Comparison of ENCODE assay signal across 20 mouse cellular contexts in genomic region chr3:148537669-148538271, GRCm38 (mm10).
DNase-seq lines count a peak whose midpoint lies in the region; ATAC-seq and TF ChIP-seq lines count a peak whose summit lies in the region.
"Had no signal": no experiment of that assay in that cellular context is flagged by ENCODE, and none has a peak within 500 bp of the region (broad histone marks: within the 10 kb centered on the region; RNA-seq: fewer than 3 reads in every experiment).

No protein-coding gene starts in this region.

- H3K36me3 ChIP-seq in forebrain, embryonic 13.5 days (ENCODE audit: poor library complexity, severe bottlenecking): no peaks in the 10 kb centered on the region
- H3K36me3 ChIP-seq in forebrain, postnatal 0 days (ENCODE audit: insufficient read depth): no peaks in the 10 kb centered on the region
- no peaks in the 10 kb centered on the region for H3K36me3 ChIP-seq in midbrain, embryonic 13.5 days
- H3K36me3 ChIP-seq: hindbrain, embryonic 12.5 days; hindbrain, embryonic 15.5 days had no signal

- no peak for TF ChIP-seq POLR2A in brain, embryonic 14.5 days (IDR thresholded peaks at IDR 0.05; ENCODE audit: borderline replicate concordance, extremely low read depth, insufficient read depth, insufficient read length, poor library complexity, severe bottlenecking)

- no peaks in the 10 kb centered on the region for H3K9me3 ChIP-seq in forebrain, embryonic 13.5 days (replicated peaks)
- no peaks in the 10 kb centered on the region for H3K9me3 ChIP-seq in forebrain, postnatal 0 days (ENCODE audit: low read length)
- no peaks in the 10 kb centered on the region for H3K9me3 ChIP-seq in midbrain, embryonic 13.5 days
- H3K9me3 ChIP-seq: hindbrain, embryonic 12.5 days; hindbrain, embryonic 15.5 days had no signal

- DNase-seq in forebrain, postnatal 0 days: no peak
- DNase-seq in heart, adult 11 months: peak; percentile 39
- no peak for DNase-seq in heart, adult 9 months (ENCODE audit: low spot score in 2 of 2)
- DNase-seq in brain, embryonic 14.5 days (ENCODE audit: low read depth): peak; percentile 53
- DNase-seq in urinary bladder, postnatal 4 days (ENCODE audit: low spot score in 2 of 2): no peak
- DNase-seq: adrenal gland, adult 2 months; adrenal gland, postnatal 14 days; B cell, adult 2 months; cerebellum, adult 18-20 months; cerebellum, adult 9-10 months; cerebellum, postnatal 14 days; gastrocnemius, postnatal 25 days; heart, adult 2 months had no signal

- peaks cover 7% of the 10 kb centered on the region for H3K4me1 ChIP-seq in forebrain, embryonic 13.5 days
- no peaks in the 10 kb centered on the region for H3K4me1 ChIP-seq in forebrain, postnatal 0 days (ENCODE audit: insufficient read depth)
- H3K4me1 ChIP-seq in midbrain, embryonic 13.5 days (replicated peaks): peaks cover 7% of the 10 kb centered on the region
- H3K4me1 ChIP-seq: hindbrain, embryonic 12.5 days; hindbrain, embryonic 15.5 days had no signal

- 18% methylated on average over 4 of the region's 4 CpGs for WGBS in forebrain, embryonic 13.5 days
- WGBS in forebrain, postnatal 0 days: 12% methylated on average over 4 of the region's 4 CpGs
- 25% methylated on average over 4 of the region's 4 CpGs for WGBS in midbrain, embryonic 13.5 days

- H3K27me3 ChIP-seq in forebrain, embryonic 13.5 days: no peaks in the 10 kb centered on the region
- no peaks in the 10 kb centered on the region for H3K27me3 ChIP-seq in forebrain, postnatal 0 days (ENCODE audit: insufficient read depth, low read length)
- H3K27me3 ChIP-seq in midbrain, embryonic 13.5 days: no peaks in the 10 kb centered on the region
- H3K27me3 ChIP-seq: hindbrain, embryonic 12.5 days; hindbrain, embryonic 15.5 days had no signal

- no peak for TF ChIP-seq CTCF in forebrain, postnatal 0 days (IDR thresholded peaks at IDR 0.05; ENCODE audit: low read depth)
- no peak for TF ChIP-seq CTCF in brain, embryonic 14.5 days (IDR thresholded peaks at IDR 0.05; ENCODE audit: borderline replicate concordance, extremely low read depth, insufficient read depth, insufficient read length)

- H3K27ac ChIP-seq in forebrain, embryonic 13.5 days: no peak overlapping the region
- no peak overlapping the region for H3K27ac ChIP-seq in forebrain, postnatal 0 days (ENCODE audit: low read depth, low read length)
- H3K27ac ChIP-seq in midbrain, embryonic 13.5 days: no peak overlapping the region
- H3K27ac ChIP-seq: heart, adult 2 months; hindbrain, embryonic 12.5 days; hindbrain, embryonic 15.5 days had no signal

- no peak overlapping the region for H3K4me3 ChIP-seq in forebrain, embryonic 13.5 days
- no peak overlapping the region for H3K4me3 ChIP-seq in forebrain, postnatal 0 days (ENCODE audit: low read depth, low read length)
- no peak overlapping the region for H3K4me3 ChIP-seq in midbrain, embryonic 13.5 days (replicated peaks)
- H3K4me3 ChIP-seq: heart, adult 2 months; hindbrain, embryonic 12.5 days; hindbrain, embryonic 15.5 days had no signal

- ATAC-seq in forebrain, embryonic 13.5 days: peak; percentile 24; the same call in 1 of the 2 replicates
- ATAC-seq in forebrain, postnatal 0 days: no peak
- peak; percentile 83 for ATAC-seq in midbrain, embryonic 13.5 days
- no peak for ATAC-seq in CD4-positive, CD25-positive, alpha-beta regulatory T cell, adult 4 months
- ATAC-seq: intestine, postnatal 0 days had no signal

- H3K4me2 ChIP-seq in forebrain, embryonic 13.5 days: no peak overlapping the region
- no peak overlapping the region for H3K4me2 ChIP-seq in forebrain, postnatal 0 days (ENCODE audit: low read depth)
- no peak overlapping the region for H3K4me2 ChIP-seq in midbrain, embryonic 13.5 days (replicated peaks)
- H3K4me2 ChIP-seq: heart, embryonic 11.5 days; hindbrain, embryonic 12.5 days; hindbrain, embryonic 15.5 days had no signal

- H3K9ac ChIP-seq in forebrain, embryonic 13.5 days: no peak overlapping the region
- H3K9ac ChIP-seq in forebrain, postnatal 0 days: no peak overlapping the region
- no peak overlapping the region for H3K9ac ChIP-seq in midbrain, embryonic 13.5 days (replicated peaks)
- H3K9ac ChIP-seq: hindbrain, embryonic 12.5 days; hindbrain, embryonic 15.5 days had no signal

Comparison
In these comparisons a context has a peak if more than half of its experiments do, and no peak if none do; other contexts are left out.
1. ATAC-seq: peak in forebrain, embryonic 13.5 days (single experiment) and midbrain, embryonic 13.5 days (single experiment); none in forebrain, postnatal 0 days (single experiment) and CD4-positive, CD25-positive, alpha-beta regulatory T cell, adult 4 months (single experiment).
2. DNase-seq: peak in heart, adult 11 months (single experiment) and brain, embryonic 14.5 days (single experiment); none in forebrain, postnatal 0 days (single experiment), heart, adult 9 months (0 of 2) and urinary bladder, postnatal 4 days (0 of 2).